Mouse (Mus musculus) lung, embryonic 14.5 days (tissue): ENCODE measurements around the gene Rsrc1. TPM values are rescaled to one million over a fixed set of nuclear protein-coding genes. Genes with fewer than 3 reads are reported as not detected.

Experiments
- ATAC-seq: fragments of 200-750 bp; cut with Nextera tagmentation; 2 replicates; pipeline ENCODE4 v1.8.0; 2017; ENCODE audit warnings: mild to moderate bottlenecking, moderate TSS enrichment, moderate library complexity; ENCODE audit not compliant: insufficient read depth
- DNase-seq: peaks from one replicate; pipeline ENCODE4 v3.0.0-alpha.2; 2015
- H3K27ac ChIP-seq: fragments of 300-500 bp; sonication (generic); 2 replicates; pipeline ENCODE4 v1.5.1; 2014; ENCODE audit warnings: low read depth, mild to moderate bottlenecking, moderate library complexity
- H3K27me3 ChIP-seq: fragments of 300-500 bp; sonication (generic); 2 replicates; pipeline ENCODE4 v1.6.1; 2014; ENCODE audit warnings: low read length, control low read depth; ENCODE audit not compliant: insufficient read depth
- H3K36me3 ChIP-seq: fragments of 300-500 bp; sonication (generic); 2 replicates; pipeline ENCODE4 v1.6.1; 2014; ENCODE audit warnings: control low read depth; ENCODE audit not compliant: insufficient read depth
- H3K4me1 ChIP-seq: fragments of 300-500 bp; sonication (generic); 2 replicates; pipeline ENCODE4 v1.6.1; 2014; ENCODE audit warnings: antibody characterized with exemption, control low read depth; ENCODE audit not compliant: insufficient read depth
- H3K4me2 ChIP-seq: fragments of 300-500 bp; sonication (generic); 2 replicates; pipeline ENCODE4 v1.6.1; 2014; ENCODE audit warnings: mild to moderate bottlenecking
- H3K4me3 ChIP-seq: fragments of 300-500 bp; sonication (generic); 2 replicates; pipeline ENCODE4 v1.5.1; 2014; ENCODE audit warnings: low read depth, low read length
- H3K9ac ChIP-seq: fragments of 300-500 bp; sonication (generic); 2 replicates; pipeline ENCODE4 v1.6.1; 2014
- H3K9me3 ChIP-seq: fragments of 300-500 bp; sonication (generic); 2 replicates; pipeline ENCODE4 v1.6.1; 2016; ENCODE audit warnings: low read depth, low read length, control low read depth
- CTCF ChIP-seq: IDR thresholded peaks from 2 replicates; pipeline ENCODE4 v1.5.1; 2016; ENCODE audit warnings: antibody characterized with exemption, low read depth
- WGBS: fragments of 180-500 bp; shearing (Covaris S2); extraction: QIAGEN DNeasy Blood & Tissue Kit; methylation state at CpG from one replicate; pipeline ENCODE4 v1.1.7; 2014; 5-methylcytosine and 5-hydroxymethylcytosine counted together
- polyA plus RNA-seq: library from polyadenylated mRNA; unstranded; fragments of >200 nt; fragmentation: Nextera tagmentation; extraction: Ambion mirVana; gene quantifications from 2 replicates; pipeline ENCODE4 v1.2.1, GENCODE M21; 2014

The Rsrc1 gene
- polyA plus RNA-seq, 1 experiment from 2014 or later, result 38.1 TPM

DNA sequence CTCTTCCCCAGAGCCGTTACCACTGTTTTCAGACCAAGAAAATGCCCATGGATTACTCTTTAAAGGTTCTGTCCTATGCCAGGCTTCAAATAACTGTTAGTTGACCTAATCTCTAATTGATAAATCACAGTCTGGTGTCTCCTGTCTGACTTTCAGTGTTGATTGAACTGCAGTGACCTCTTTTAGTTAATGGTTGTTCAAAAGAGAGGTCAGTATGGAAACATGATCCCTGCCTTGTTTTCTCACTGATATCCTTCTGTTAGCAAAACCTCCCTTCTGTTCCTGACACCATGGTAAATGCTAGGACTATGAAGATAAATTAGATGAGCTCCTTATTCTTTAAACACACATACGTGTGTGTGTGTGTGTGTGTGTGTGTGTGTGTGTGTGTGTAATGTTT, 330.2 kb downstream of the Rsrc1 start:
- DNase-seq, result no peak
- TF ChIP-seq CTCF, result no peak
- no peak overlapping the region for H3K4me3 ChIP-seq
- no peak overlapping the region for H3K4me2 ChIP-seq
- 24% methylated on average over 2 of the region's 2 CpGs for WGBS
- H3K36me3 ChIP-seq, result no peaks in the 10 kb centered on the region
- no peaks in the 10 kb centered on the region for H3K4me1 ChIP-seq
- ATAC-seq, result no peak
- H3K27me3 ChIP-seq, result no peaks in the 10 kb centered on the region
- no peak overlapping the region for H3K9ac ChIP-seq
- no peak overlapping the region for H3K27ac ChIP-seq
- H3K9me3 ChIP-seq, result no peaks in the 10 kb centered on the region

GRCm38 (mm10) chr3:67322422-67322821, 341.2 kb downstream of the Rsrc1 start:
- DNase-seq (no peak), ATAC-seq (no peak)
- Histone ChIP-seq H3K27ac (no peak overlapping the region), H3K4me2 (no peak overlapping the region), H3K4me3 (no peak overlapping the region), H3K36me3 (no peaks in the 10 kb centered on the region), H3K4me1 (no peaks in the 10 kb centered on the region), H3K9me3 (no peaks in the 10 kb centered on the region), H3K27me3 (no peaks in the 10 kb centered on the region), H3K9ac (no peak overlapping the region)
- TF ChIP-seq CTCF, result no peak
- 56% methylated on average over 4 of the region's 4 CpGs for WGBS

- ATAC-seq (no peak), DNase-seq (no peak)
- 46% methylated on average over 3 of the region's 3 CpGs for WGBS
- no peak for TF ChIP-seq CTCF
- H3K9me3 ChIP-seq, result no peaks in the 10 kb centered on the region
- H3K9ac ChIP-seq, result no peak overlapping the region
- H3K27ac ChIP-seq, result no peak overlapping the region
- no peaks in the 10 kb centered on the region for H3K36me3 ChIP-seq
- H3K4me2 ChIP-seq, result no peak overlapping the region
- no peak overlapping the region for H3K4me3 ChIP-seq
- no peaks in the 10 kb centered on the region for H3K27me3 ChIP-seq
- no peaks in the 10 kb centered on the region for H3K4me1 ChIP-seq
These were observed 358.4 kb downstream of the Rsrc1 start for GRCm38 (mm10) chr3:67339558-67339957.

- H3K27me3 ChIP-seq, result no peaks in the 10 kb centered on the region
- WGBS, result 60% methylated on average over 7 of the region's 7 CpGs
- DNase-seq (no peak), ATAC-seq (no peak)
- no peaks in the 10 kb centered on the region for H3K36me3 ChIP-seq
- no peak overlapping the region for H3K4me2 ChIP-seq
- no peak overlapping the region for H3K4me3 ChIP-seq
- no peak overlapping the region for H3K27ac ChIP-seq
- H3K4me1 ChIP-seq, result no peaks in the 10 kb centered on the region
- H3K9me3 ChIP-seq, result no peaks in the 10 kb centered on the region
- no peak overlapping the region for H3K9ac ChIP-seq
- no peak for TF ChIP-seq CTCF
These were observed 359.7 kb downstream of the Rsrc1 start for GRCm38 (mm10) chr3:67340921-67341320.

GRCm38 (mm10) chr3:67343004-67343662, 361.9 kb downstream of the Rsrc1 start:
- 56% methylated on average over 5 of the region's 5 CpGs for WGBS
- Histone ChIP-seq H3K27me3 (no peaks in the 10 kb centered on the region), H3K4me3 (no peak overlapping the region), H3K9ac (no peak overlapping the region), H3K4me1 (no peaks in the 10 kb centered on the region), H3K27ac (no peak overlapping the region), H3K9me3 (no peaks in the 10 kb centered on the region), H3K36me3 (no peaks in the 10 kb centered on the region), H3K4me2 (no peak overlapping the region)
- peak; percentile 55 for TF ChIP-seq CTCF
- peak; percentile 63 for DNase-seq
- ATAC-seq, result no peak

GRCm38 (mm10) chr3:67344599-67344998, 363.4 kb downstream of the Rsrc1 start:
- no peaks in the 10 kb centered on the region for H3K9me3 ChIP-seq
- no peak for ATAC-seq
- no peak overlapping the region for H3K4me2 ChIP-seq
- H3K27ac ChIP-seq, result no peak overlapping the region
- DNase-seq, result peak; percentile 80
- H3K36me3 ChIP-seq, result no peaks in the 10 kb centered on the region
- no peaks in the 10 kb centered on the region for H3K4me1 ChIP-seq
- no peaks in the 10 kb centered on the region for H3K27me3 ChIP-seq
- WGBS, result 9% methylated on average over 2 of the region's 2 CpGs
- H3K9ac ChIP-seq, result no peak overlapping the region
- TF ChIP-seq CTCF, result peak; percentile 78
- no peak overlapping the region for H3K4me3 ChIP-seq

DNA sequence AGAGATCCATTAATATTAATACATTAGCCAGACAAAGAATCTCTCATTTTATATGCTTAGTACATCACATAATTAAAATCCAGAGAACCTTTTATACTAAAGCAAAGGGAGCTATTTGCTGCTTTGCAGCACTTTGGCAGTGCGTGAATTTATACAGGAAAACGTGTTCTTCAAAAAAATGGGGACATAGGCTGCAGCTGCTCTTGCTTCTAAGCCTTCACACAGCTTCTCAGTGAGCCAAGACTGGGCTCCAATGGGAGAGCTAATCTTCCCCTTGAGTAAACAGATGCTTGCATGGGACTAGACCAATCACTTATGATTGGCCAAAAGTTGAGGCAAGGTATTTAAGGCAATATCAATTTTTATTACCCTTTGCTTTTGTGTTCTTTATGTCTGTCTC, 365.5 kb downstream of the Rsrc1 start:
- Histone ChIP-seq H3K4me1 (no peaks in the 10 kb centered on the region), H3K27ac (no peak overlapping the region), H3K4me3 (no peak overlapping the region), H3K9ac (no peak overlapping the region), H3K36me3 (no peaks in the 10 kb centered on the region), H3K4me2 (no peak overlapping the region), H3K27me3 (no peaks in the 10 kb centered on the region), H3K9me3 (no peaks in the 10 kb centered on the region)
- WGBS, result 71% methylated on average over 2 of the region's 2 CpGs
- TF ChIP-seq CTCF, result no peak
- ATAC-seq, result no peak
- no peak for DNase-seq
